Mouse (Mus musculus): Measurements from ENCODE around the gene Ptgr2.
"Not testable (repeated sequence)": the region's sequence is repeated elsewhere in the genome, so short reads cannot be mapped to it uniquely, and the experiment has no call there.

Gene Ptgr2

DNA sequence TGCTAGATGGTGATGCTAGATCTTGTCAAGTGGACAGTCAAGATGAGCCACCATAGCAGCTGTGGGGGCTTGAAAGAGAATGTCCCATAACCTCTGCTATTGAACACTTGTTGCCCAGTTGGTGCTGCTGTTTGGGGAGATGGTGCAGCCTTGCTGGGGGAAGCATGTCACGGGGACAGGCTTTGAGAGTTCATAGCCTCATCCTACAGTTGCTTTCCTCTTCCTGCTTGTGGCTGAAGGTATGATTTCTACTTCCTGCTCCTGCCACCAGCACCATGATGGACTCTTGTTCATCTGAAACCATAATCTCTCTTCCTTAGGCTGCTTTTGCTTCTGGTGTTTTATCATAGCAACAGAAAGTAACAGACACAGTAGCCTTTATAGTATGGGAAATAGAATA lies 19.5 kb downstream of the Ptgr2 start:
- no peak for DNase-seq (ENCODE audit: low read depth)

DNA sequence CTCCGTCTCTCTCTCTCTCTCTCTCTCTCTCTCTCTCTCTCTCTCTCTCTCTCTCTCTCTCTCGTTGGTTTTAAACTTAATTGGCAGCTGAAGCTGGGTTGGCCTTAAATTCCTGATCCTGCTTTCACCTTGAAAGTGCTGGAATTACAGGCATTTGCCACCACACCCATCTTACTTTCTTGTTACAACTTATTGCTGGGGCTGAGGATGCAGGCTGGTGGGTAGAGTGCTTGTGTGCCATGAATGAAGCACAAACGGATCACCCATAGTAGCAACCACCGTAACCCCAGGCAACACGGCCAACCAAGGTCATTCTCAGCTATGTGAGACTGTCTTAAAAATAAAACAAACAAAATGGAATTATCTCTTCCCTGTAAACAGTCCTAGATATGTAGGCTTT lies 26.3 kb downstream of the Ptgr2 start:
- no peak for DNase-seq (ENCODE audit: low read depth)

DNA sequence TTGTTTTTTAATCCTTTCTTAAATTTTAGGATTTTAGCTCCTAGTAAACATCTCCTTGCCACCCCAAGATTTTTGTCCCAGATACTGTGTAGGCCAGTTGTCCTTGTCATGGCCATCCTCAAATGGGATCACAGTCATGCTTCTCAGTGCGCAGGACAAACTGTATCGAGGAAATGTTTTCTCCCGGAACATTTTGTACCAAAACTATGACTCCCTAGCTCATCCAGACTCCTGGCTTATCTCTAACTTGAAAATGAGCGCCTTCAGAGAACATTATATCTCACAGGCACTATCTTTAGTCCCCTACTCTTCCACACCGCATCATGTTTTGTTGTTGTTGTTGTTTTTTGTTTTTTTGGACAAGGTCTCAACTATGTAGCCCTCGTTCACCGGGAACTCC lies 31.0 kb downstream of the Ptgr2 start:
- no peak for DNase-seq (ENCODE audit: low read depth)

GRCm38 (mm10) chr12:84316721-84317621 lies 31.9 kb downstream of the Ptgr2 start, which contains the start of gene Zfp410:
Zfp410 (plus strand) TSS chr12:84316852.
- peak; percentile 75 for DNase-seq (ENCODE audit: low read depth)

DNA sequence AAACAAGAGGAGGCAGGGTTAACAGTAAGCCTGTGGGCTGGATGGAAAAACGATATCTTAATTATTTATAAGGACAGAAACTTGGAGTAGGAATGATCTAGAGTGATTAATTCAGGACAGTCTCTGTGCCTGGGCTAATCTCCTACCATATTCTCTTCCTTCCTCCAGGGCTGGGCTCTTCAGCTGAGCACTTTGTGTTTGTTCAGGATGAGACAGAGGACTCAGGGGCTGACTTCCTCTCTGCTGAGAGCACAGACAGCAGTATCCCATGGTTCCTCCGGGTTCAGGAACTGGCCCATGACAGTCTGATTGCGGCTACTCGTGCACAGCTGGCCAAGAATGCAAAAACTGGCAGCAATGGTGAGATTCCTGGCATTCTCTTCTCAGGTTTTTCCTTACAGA lies 42.1 kb downstream of the Ptgr2 start:
- DNase-seq (ENCODE audit: low read depth) = no peak

DNA sequence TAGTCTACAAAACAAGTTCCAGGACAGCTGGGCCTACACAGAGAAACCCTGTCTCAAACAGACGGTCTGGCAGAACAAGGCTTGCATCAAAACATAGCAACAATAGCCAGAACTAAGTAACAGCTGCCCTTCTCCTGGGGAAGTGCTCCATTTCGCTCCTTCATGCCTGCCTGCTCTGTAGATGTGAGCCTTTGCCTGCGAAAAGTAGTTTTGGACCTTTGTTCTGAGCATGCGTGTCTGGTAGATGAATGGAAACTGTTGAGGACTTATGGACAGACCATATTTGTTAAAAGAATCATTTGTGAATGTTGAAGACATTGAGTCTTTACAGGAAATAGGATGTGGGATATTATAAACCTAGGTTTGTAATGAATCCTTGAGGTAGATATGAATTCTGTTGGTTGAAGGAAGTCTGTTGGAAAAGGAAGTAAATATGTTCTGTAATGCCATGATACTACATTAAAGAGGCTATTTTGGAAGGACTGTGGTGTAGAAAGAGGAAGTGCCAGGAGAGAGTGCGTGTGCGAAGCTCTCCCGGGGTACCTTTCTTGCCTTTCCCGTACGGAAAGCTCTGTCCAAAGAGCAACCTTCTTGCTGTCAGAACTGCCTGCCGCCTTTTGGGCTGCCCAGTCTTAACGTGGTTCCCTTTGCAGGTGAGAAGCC lies 52.1 kb downstream of the Ptgr2 start:
- DNase-seq (ENCODE audit: low read depth) = no peak

GRCm38 (mm10) chr12:84347192-84347591 lies 62.2 kb downstream of the Ptgr2 start:
- no peak for DNase-seq (ENCODE audit: low read depth)

- not testable (repeated sequence) for DNase-seq (ENCODE audit: low read depth)
Observed at GRCm38 (mm10) chr12:84358699-84359098, 73.7 kb downstream of the Ptgr2 start.

- DNase-seq (ENCODE audit: low read depth) = peak; percentile 95
Observed at GRCm38 (mm10) chr12:84361555-84362489, 76.8 kb downstream of the Ptgr2 start, which contains the start of the genes Coq6 and Fam161b. Coq6 (plus strand) TSS chr12:84361657. Fam161b (minus strand) TSS chr12:84361833.

- DNase-seq (ENCODE audit: low read depth) = no peak
Observed at GRCm38 (mm10) chr12:84362872-84363271, 77.8 kb downstream of the Ptgr2 start.

GRCm38 (mm10) chr12:84364291-84364690 lies 79.3 kb downstream of the Ptgr2 start:
- no peak for DNase-seq (ENCODE audit: low read depth)

- DNase-seq (ENCODE audit: low read depth) = no peak
Observed at GRCm38 (mm10) chr12:84365137-84365536, 80.1 kb downstream of the Ptgr2 start.

Measured in c-Kit-positive CD71-negative TER-119-negative erythroid progenitor cells, embryonic 14.5 days (primary cell).